Mouse (Mus musculus) heart, postnatal 0 days (tissue): Measurements from ENCODE around the gene Camta1. TPM values are rescaled to one million over a fixed set of nuclear protein-coding genes. Genes with fewer than 3 reads are reported as not detected.

Experiments
- ATAC-seq: fragments of 200-750 bp; cut with Nextera tagmentation; 2 replicates; pipeline ENCODE4 v1.8.0; 2017; ENCODE audit warnings: low read depth, moderate number of reproducible peaks, moderate library complexity; ENCODE audit not compliant: insufficient read depth
- DNase-seq: peaks from one replicate; pipeline ENCODE4 v3.0.0-alpha.2; 2016; ENCODE audit warnings: low spot score
- H3K27ac ChIP-seq: fragments of 300-500 bp; sonication (generic); 2 replicates; pipeline ENCODE4 v1.5.1; 2014; ENCODE audit warnings: low read depth, mild to moderate bottlenecking
- H3K27me3 ChIP-seq: fragments of 300-500 bp; sonication (generic); 2 replicates; pipeline ENCODE4 v1.6.1; 2014; ENCODE audit warnings: low read length, mixed read lengths; ENCODE audit not compliant: control insufficient read depth, insufficient read depth
- H3K36me3 ChIP-seq: fragments of 300-500 bp; sonication (generic); replicated peaks from 2 replicates; pipeline ENCODE4 v1.6.1; 2014; ENCODE audit warnings: low read length, mixed read lengths; ENCODE audit not compliant: control insufficient read depth, insufficient read depth
- H3K4me1 ChIP-seq: fragments of 300-500 bp; sonication (generic); 2 replicates; pipeline ENCODE4 v1.6.1; 2014; ENCODE audit warnings: antibody characterized with exemption; ENCODE audit not compliant: control insufficient read depth, insufficient read depth
- H3K4me2 ChIP-seq: fragments of 300-500 bp; sonication (generic); 2 replicates; pipeline ENCODE4 v1.6.1; 2014; ENCODE audit warnings: low read depth, mild to moderate bottlenecking, low read length, moderate library complexity
- H3K4me3 ChIP-seq: fragments of 300-500 bp; sonication (generic); 2 replicates; pipeline ENCODE4 v1.5.1; 2014; ENCODE audit warnings: low read depth, low read length
- H3K9ac ChIP-seq: fragments of 300-500 bp; sonication (generic); replicated peaks from 2 replicates; pipeline ENCODE4 v1.6.1; 2014; ENCODE audit warnings: low read depth, low read length, mixed read lengths
- H3K9me3 ChIP-seq: fragments of 300-500 bp; sonication (generic); replicated peaks from 2 replicates; pipeline ENCODE4 v1.6.1; 2016; ENCODE audit warnings: low read length; ENCODE audit not compliant: control insufficient read depth
- CTCF ChIP-seq: IDR thresholded peaks from 2 replicates; pipeline ENCODE4 v1.5.1; 2016; ENCODE audit warnings: antibody characterized with exemption, control low read depth, low read depth
- EP300 ChIP-seq: IDR thresholded peaks from 2 replicates; pipeline ENCODE4 v1.6.1; 2016; ENCODE audit warnings: antibody characterized with exemption, low read depth
- WGBS: fragments of 180-500 bp; shearing (Covaris S2); extraction: QIAGEN DNeasy Blood & Tissue Kit; methylation state at CpG from one replicate; pipeline ENCODE4 v1.1.7; 2014; 5-methylcytosine and 5-hydroxymethylcytosine counted together
- polyA plus RNA-seq: library from polyadenylated mRNA; unstranded; fragments of >200 nt; fragmentation: Nextera tagmentation; extraction: Ambion mirVana; gene quantifications from 2 replicates; pipeline ENCODE4 v1.2.1, GENCODE M21; 2015
- total RNA-seq: library from RNA; depleted of rRNA; stranded (reverse); fragments of >200 nt; gene quantifications from 2 replicates; pipeline ENCODE4 v1.2.3, GENCODE M21; 2014; ENCODE audit warnings: low replicate concordance

Camta1 gene
- total and polyA plus RNA-seq, 2 experiments from 2014 or later: 72.7 to 240 TPM

- DNase-seq (no peak), ATAC-seq (no peak)
- Histone ChIP-seq H3K9me3 (no peaks in the 10 kb centered on the region), H3K4me2 (no peak overlapping the region), H3K27me3 (no peaks in the 10 kb centered on the region), H3K9ac (no peak overlapping the region), H3K27ac (no peak overlapping the region), H3K4me1 (peaks cover 19% of the 10 kb centered on the region), H3K4me3 (no peak overlapping the region), H3K36me3 (no peaks in the 10 kb centered on the region)
- TF ChIP-seq EP300 (no peak), CTCF (no peak)
- WGBS: 87% methylated on average over 3 of the region's 3 CpGs
Observed at GRCm38 (mm10) chr4:151835860-151836259, 25.8 kb downstream of the Camta1 start.

GRCm38 (mm10) chr4:151834536-151834935 is 27.1 kb downstream of the Camta1 start:
- Histone ChIP-seq H3K36me3 (peaks cover 6% of the 10 kb centered on the region; the same call in 1 of the 2 replicates), H3K9me3 (no peaks in the 10 kb centered on the region), H3K27me3 (no peaks in the 10 kb centered on the region), H3K27ac (no peak overlapping the region), H3K4me3 (no peak overlapping the region), H3K9ac (no peak overlapping the region), H3K4me2 (no peak overlapping the region), H3K4me1 (peaks cover 10% of the 10 kb centered on the region; the same call in 1 of the 2 replicates)
- no peak for TF ChIP-seq CTCF
- TF ChIP-seq EP300: no peak
- 95% methylated on average over 10 of the region's 10 CpGs for whole genome bisulfite sequencing
- DNase-seq (no peak), ATAC-seq (no peak)

- WGBS: 76% methylated on average over 7 of the region's 7 CpGs
Observed at GRCm38 (mm10) chr4:151833940-151834449, 27.7 kb downstream of the Camta1 start.

GRCm38 (mm10) chr4:151827840-151828239 is 33.8 kb downstream of the Camta1 start:
- no peak for TF ChIP-seq CTCF
- no peak for TF ChIP-seq EP300
- WGBS: 88% methylated on average over 3 of the region's 3 CpGs
- ATAC-seq (no peak), DNase-seq (no peak)
- H3K36me3 ChIP-seq: peaks cover 21% of the 10 kb centered on the region
- no peak overlapping the region for H3K4me2 ChIP-seq
- no peak overlapping the region for H3K4me3 ChIP-seq
- H3K27me3 ChIP-seq: no peaks in the 10 kb centered on the region
- H3K9ac ChIP-seq: no peak overlapping the region
- no peaks in the 10 kb centered on the region for H3K9me3 ChIP-seq
- H3K4me1 ChIP-seq: peaks cover 9% of the 10 kb centered on the region
- no peak overlapping the region for H3K27ac ChIP-seq

More at GRCm38 (mm10) chr4:151833940-151834449, 27.7 kb downstream of the Camta1 start:
- H3K36me3 ChIP-seq: peaks cover 10% of the 10 kb centered on the region; the same call in 1 of the 2 replicates
- H3K4me1 ChIP-seq: peaks cover 10% of the 10 kb centered on the region; the same call in 1 of the 2 replicates
- ATAC-seq (no peak), DNase-seq (no peak)
- no peaks in the 10 kb centered on the region for H3K9me3 ChIP-seq
- no peak overlapping the region for H3K4me3 ChIP-seq
- H3K27me3 ChIP-seq: no peaks in the 10 kb centered on the region
- no peak overlapping the region for H3K9ac ChIP-seq
- H3K27ac ChIP-seq: no peak overlapping the region
- no peak overlapping the region for H3K4me2 ChIP-seq
- no peak for TF ChIP-seq CTCF
- TF ChIP-seq EP300: no peak

GRCm38 (mm10) chr4:151827356-151827755 is 34.3 kb downstream of the Camta1 start:
- Histone ChIP-seq H3K27me3 (no peaks in the 10 kb centered on the region), H3K36me3 (peaks cover 21% of the 10 kb centered on the region), H3K9me3 (no peaks in the 10 kb centered on the region), H3K9ac (no peak overlapping the region), H3K27ac (no peak overlapping the region), H3K4me3 (no peak overlapping the region), H3K4me2 (no peak overlapping the region), H3K4me1 (peaks cover 11% of the 10 kb centered on the region)
- ATAC-seq (no peak), DNase-seq (no peak)
- TF ChIP-seq EP300 (no peak), CTCF (no peak)

- Histone ChIP-seq H3K4me2 (no peak overlapping the region), H3K4me3 (no peak overlapping the region), H3K9ac (no peak overlapping the region), H3K4me1 (peaks cover 11% of the 10 kb centered on the region), H3K9me3 (no peaks in the 10 kb centered on the region), H3K27me3 (no peaks in the 10 kb centered on the region), H3K36me3 (peaks cover 15% of the 10 kb centered on the region), H3K27ac (peak overlapping the region; percentile 25; the same call in 1 of the 2 replicates)
- 29% methylated on average over 3 of the region's 3 CpGs for WGBS
- TF ChIP-seq EP300: no peak
- TF ChIP-seq CTCF: no peak
- ATAC-seq (no peak), DNase-seq (no peak)
Observed at GRCm38 (mm10) chr4:151823963-151824362, 37.7 kb downstream of the Camta1 start.
